Mouse (Mus musculus): ENCODE results near the gene Phospho2.

DNA sequence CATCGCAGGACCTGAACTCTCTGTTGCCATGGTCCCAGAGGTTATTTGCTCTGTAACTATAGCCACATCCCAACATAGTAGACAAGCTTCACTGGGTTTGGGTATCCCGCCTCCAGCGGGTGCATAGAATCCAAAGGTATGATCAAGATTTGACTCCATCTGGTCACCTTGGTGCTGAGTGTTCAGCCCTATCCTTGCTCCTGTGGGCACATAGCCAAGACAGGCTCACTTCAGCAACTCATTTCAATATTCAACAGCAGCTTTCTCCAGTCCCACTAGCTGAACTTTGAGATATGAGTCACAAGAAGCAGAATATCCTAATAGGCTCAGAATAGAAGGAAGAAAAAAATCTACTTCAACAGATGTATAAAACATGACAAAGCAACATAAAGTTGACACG, 26.1 kb upstream of the Phospho2 start:
- TF ChIP-seq CHD2 (IDR thresholded peaks at IDR 0.05; ENCODE audit: low read depth, low read length) (no peak), HCFC1 (IDR thresholded peaks at IDR 0.05; ENCODE audit: borderline replicate concordance, insufficient read depth, low read length) (no peak), ZC3H11A (IDR thresholded peaks at IDR 0.05; ENCODE audit: borderline replicate concordance, low read depth, low read length) (no peak), ZNF384 (IDR thresholded peaks at IDR 0.05; ENCODE audit: low read depth, low read length) (no peak)
